Mouse (Mus musculus) G1E (cell line): ENCODE data around the gene Cgnl1.

Experiments used
- CTCF ChIP-seq: IDR thresholded peaks from 2 replicates; pipeline ENCODE4 v1.5.1; 2012; ENCODE audit warnings: low read depth, low read length, inconsistent platforms, mixed read lengths
- GATA1 ChIP-seq: IDR thresholded peaks from 2 replicates; pipeline ENCODE4 v1.6.1; 2012; ENCODE audit warnings: borderline replicate concordance, low read length, inconsistent platforms, mixed read lengths
- POLR2AphosphoS5 ChIP-seq: IDR thresholded peaks from 2 replicates; pipeline ENCODE4 v1.6.1; 2012; ENCODE audit warnings: low read depth, low read length, inconsistent platforms; ENCODE audit not compliant: insufficient replicate concordance
- TAL1 ChIP-seq: conservative IDR thresholded peaks from 2 replicates; pipeline ENCODE4 v1.6.1; 2012; ENCODE audit warnings: low read depth, low read length, inconsistent platforms, mixed read lengths

GRCm38 (mm10) chr9:71695133-71695532, 76.3 kb downstream of the Cgnl1 start:
- TF ChIP-seq CTCF (no peak), TAL1 (no peak), GATA1 (no peak), POLR2AphosphoS5 (no peak)
